ENCODE assay signal across 13 mouse cellular contexts in the genomic region with DNA sequence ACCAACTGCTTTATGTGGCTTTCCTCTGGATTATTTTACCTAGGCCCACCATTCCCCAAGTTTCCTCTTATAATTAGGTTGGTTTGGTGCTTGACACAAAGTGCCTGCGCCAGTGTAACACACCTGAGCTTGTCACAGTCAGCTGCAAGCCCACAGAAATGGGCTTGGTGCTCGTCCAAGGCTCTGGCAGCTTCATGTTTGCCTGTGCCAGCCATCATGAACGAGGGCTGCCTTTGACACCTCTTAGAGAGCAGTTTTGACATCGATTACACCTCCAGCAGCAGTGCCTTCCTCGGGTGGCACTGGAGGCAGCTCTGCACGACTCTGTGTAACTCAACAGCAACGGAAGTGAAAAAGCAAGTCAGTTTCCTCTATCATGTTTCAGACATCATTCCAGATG.
"Had no signal": no experiment of that assay in that cellular context is flagged by ENCODE, and none has a peak within 500 bp of the region (broad histone marks: within the 10 kb centered on the region; RNA-seq: fewer than 3 reads in every experiment).

No protein-coding gene starts in this region.

- H3K27ac ChIP-seq: kidney, embryonic 15.5 days; limb, embryonic 12.5 days; liver, embryonic 14.5 days; neural tube, embryonic 13.5 days had no signal

- H3K4me2 ChIP-seq: kidney, embryonic 15.5 days; limb, embryonic 12.5 days; neural tube, embryonic 13.5 days had no signal

- H3K9me3 ChIP-seq: kidney, embryonic 15.5 days; limb, embryonic 12.5 days; neural tube, embryonic 13.5 days had no signal

- ATAC-seq: intestine, embryonic 16.5 days had no signal

- H3K27me3 ChIP-seq: kidney, embryonic 15.5 days; limb, embryonic 12.5 days; neural tube, embryonic 13.5 days had no signal

- DNase-seq: kidney, adult 2 months; kidney, postnatal 14 days; layer of hippocampus, postnatal 36 days; lung, adult 18-20 months; midbrain, embryonic 14.5 days; retina, postnatal 1 day; right cerebral cortex, postnatal 25 days; thymus, postnatal 36 days had no signal

- H3K4me3 ChIP-seq: kidney, embryonic 15.5 days; limb, embryonic 12.5 days; neural tube, embryonic 13.5 days had no signal

- H3K9ac ChIP-seq: kidney, embryonic 15.5 days; limb, embryonic 12.5 days; liver, embryonic 14.5 days; neural tube, embryonic 13.5 days had no signal
